Mouse (Mus musculus) testis, postnatal 10 days (tissue): ENCODE measurements around the gene Lama2.

ENCODE experiments used
- DNase-seq: peaks from one replicate; pipeline ENCODE4 v3.0.0; 2021; ENCODE audit warnings: low spot score

Lama2 gene

GRCm38 (mm10) chr10:27619658-27620057, at the start of gene Lama2:
Gene Lama2 (minus strand): TSS chr10:27619758.
- no peak for DNase-seq

DNA sequence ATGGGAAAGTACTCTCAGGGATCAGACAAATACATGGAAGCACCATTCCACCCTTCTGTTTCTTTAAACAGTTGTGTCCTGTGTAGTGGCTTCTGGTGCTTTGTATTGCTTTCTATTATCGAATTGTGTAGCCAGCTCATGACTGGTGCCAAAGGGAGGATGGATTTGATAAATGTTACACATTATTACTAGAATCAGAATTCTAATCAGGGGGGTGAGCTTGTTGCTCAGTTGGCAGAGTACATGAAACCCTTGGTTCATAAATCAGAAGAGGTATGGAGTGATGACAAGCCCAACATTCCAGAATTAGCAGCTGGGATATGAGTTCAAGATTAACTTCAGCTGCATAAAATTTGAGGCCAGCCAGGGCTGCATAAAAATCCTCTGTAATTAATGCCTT, 44.8 kb upstream of the Lama2 start:
- no peak for DNase-seq

DNA sequence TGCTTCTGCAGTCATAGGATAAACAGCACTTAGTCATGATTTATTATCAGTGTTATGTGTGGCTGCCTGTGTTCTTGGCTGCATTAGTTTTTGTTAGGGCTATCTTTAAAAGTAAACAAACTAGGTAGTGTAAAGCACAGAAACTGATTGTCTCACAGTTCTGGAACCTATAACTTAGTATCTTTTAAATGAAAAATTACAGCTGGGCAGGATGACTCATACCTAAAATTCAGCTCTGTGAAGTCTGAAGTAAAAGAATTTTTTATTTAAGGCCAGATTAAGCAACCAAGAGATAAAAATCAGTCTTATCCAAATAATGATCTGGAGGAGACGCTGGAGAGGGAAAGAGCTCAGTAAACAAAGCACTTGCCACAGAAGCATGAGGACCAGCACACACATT, 43.8 kb upstream of the Lama2 start:
- no peak for DNase-seq

- no peak for DNase-seq
Observed at GRCm38 (mm10) chr10:27654164-27654563, 34.6 kb upstream of the Lama2 start.

DNA sequence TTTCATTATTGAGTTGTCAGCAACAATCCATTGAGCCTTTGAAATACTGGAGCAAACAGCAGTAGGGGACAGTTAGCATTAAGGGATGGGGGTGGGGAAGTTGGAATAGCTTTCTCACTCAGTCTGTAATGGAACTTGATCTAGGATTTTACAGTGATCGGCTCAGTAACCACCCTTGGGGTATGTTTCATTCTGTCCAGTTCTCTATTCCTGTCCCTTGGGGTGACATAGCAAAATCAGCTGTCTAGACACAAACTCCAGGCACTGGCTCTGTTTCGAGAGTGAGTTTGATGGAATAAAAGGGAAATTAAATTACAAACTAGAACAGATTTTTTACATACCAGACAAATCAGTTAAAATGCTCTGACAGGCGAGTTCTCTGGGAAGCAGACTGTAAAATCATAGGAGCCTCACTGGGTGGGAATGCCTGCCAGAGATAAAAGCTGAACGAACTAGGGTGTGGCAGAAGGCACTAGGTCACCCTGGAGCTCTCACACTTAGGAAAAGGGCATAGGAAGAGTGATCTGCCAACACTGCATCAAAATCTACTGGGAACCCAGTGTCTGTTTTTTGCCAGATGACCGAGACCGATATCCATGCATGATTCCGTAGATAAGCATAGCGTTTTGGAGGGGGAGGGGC, 33.3 kb upstream of the Lama2 start:
- no peak for DNase-seq

DNA sequence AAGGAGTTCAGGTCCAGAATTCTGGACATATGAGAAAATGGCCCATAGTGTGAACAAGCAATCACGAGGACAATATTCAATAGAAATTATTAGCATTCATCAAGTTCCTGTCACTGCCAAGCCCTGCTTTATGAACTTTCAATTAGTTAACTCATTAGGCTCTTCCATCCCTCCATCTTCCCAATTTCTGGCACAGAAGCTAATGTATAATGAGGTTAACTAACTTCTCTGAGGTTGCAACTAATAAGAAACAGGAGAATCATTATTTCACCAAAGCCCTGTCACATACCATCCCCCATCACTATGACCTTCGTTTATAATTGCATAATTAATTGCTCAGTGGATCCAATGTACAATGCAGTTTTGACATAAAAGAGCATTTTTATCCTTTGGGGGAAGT, 16.2 kb upstream of the Lama2 start:
- DNase-seq: no peak

- DNase-seq: no peak
Observed at GRCm38 (mm10) chr10:27631002-27631401, 11.4 kb upstream of the Lama2 start.

GRCm38 (mm10) chr10:27621697-27622449, 2.3 kb upstream of the Lama2 start:
- DNase-seq: no peak

- DNase-seq: no peak
Observed at GRCm38 (mm10) chr10:27617522-27618020, 2.0 kb downstream of the Lama2 start.

GRCm38 (mm10) chr10:27616641-27617415, 2.7 kb downstream of the Lama2 start:
- peak; percentile 59 for DNase-seq

DNA sequence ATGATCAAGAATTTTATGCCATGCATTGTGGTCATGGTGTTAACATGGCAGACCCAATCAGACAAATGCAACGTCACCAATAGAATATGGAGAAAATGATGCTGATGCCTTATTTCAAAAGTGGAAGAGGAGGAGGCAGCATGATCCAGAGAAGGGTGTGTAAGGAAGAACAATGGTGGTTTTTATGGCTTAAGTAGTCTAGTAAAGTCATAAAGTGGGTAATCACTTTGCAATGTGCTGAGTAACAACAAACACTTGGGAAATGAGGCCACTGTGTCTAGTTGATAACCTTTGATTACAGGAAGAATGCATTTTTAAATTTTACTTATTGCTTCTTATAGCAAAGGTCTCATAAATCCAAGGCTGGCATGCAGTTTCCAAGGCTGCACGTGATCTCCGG, 23.9 kb downstream of the Lama2 start:
- no peak for DNase-seq

- no peak for DNase-seq
Observed at GRCm38 (mm10) chr10:27533217-27533616, 86.3 kb downstream of the Lama2 start.

DNA sequence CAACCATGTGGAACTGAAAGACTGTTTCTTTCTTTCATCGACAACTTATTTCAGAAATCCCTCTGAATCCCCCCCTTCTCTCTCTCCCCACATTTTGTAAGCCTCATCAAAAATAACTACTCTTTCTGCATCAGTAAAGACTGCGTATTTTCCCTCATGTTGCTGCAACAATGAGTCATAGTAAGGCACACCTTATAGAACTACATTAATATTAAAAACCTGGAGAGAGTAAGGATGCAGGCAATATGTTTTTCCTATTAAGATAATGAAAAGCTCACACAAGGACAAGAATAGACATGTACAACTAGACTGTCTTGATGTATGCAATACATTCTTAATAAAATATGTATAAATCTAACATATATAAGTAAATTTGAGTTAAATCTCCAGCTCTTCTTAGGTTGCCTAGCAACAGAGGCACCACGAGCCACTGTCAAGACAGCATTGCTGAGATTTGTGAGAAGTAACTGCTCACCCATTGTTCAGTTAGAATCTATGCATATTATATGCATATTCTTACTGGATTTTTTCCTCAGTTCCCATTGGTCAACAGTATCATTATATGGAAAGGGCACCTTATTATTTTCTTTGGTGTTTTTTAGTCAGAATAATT, 110.6 kb downstream of the Lama2 start:
- DNase-seq: no peak

GRCm38 (mm10) chr10:27500863-27501262, 118.7 kb downstream of the Lama2 start:
- DNase-seq: no peak

GRCm38 (mm10) chr10:27488452-27488851, 131.1 kb downstream of the Lama2 start:
- DNase-seq: no peak

GRCm38 (mm10) chr10:27484041-27484440, 135.5 kb downstream of the Lama2 start:
- no peak for DNase-seq

GRCm38 (mm10) chr10:27475540-27475939, 144.0 kb downstream of the Lama2 start:
- no peak for DNase-seq

DNA sequence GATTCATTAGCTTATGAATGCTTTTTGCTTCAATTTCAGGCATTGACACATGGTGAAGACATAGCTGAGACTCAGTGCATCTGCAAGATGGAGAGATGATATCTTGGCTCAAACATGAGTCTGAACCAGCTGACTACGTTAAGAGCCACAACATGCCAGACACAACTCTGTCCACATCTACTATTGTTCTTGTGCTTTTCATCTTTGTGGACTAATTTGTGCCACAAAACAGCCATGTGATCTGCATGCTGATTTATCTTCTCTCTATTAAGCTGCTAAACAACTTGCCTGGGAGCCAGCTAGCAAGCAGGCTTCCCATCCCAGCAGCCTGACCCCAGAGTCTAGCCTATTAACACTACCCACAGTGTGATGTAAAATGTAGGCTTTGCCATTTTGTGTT, 151.3 kb downstream of the Lama2 start:
- DNase-seq: no peak

DNA sequence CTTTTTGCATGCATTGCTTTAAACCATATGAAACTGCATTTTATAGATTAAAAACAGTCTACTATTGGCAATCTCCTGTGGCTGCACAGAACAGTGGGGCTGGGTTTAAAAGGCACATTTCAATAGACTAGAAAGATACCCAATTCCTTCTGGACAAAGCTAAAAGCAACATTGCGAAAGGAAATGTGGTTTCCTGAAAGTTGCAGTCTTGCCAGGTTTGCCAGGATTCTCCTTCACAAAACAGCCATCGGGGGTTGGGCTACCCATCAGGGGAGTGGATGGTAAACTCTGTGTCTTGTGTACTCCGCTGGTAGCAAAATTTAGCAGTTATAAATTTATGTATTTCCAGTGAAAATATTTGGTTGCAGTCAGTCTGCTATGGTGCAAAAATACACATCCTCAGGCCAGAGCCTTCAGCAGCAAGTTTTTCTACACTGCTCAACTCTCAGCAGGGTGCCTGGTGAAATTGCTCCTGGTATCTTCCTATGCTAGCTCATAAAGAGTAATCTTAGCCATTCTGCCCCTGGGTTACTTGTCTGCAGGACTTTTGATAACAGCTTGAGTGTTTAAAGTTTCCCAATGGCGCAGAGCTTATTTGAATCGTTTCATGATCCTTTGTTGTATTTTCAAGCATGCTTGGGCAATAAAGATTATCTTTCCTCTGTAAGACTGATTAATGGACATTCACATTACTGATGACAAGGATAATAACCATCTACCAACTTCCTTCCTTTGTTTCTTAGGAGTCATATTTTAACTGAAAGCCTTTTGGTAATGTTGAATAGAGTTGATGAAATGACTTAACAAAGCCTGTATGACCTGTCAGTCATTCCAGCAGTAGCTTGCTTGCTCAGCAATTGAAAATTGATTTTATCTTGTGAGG, 205.7 kb downstream of the Lama2 start:
- no peak for DNase-seq

GRCm38 (mm10) chr10:27390753-27391152, 228.8 kb downstream of the Lama2 start:
- DNase-seq: no peak

DNA sequence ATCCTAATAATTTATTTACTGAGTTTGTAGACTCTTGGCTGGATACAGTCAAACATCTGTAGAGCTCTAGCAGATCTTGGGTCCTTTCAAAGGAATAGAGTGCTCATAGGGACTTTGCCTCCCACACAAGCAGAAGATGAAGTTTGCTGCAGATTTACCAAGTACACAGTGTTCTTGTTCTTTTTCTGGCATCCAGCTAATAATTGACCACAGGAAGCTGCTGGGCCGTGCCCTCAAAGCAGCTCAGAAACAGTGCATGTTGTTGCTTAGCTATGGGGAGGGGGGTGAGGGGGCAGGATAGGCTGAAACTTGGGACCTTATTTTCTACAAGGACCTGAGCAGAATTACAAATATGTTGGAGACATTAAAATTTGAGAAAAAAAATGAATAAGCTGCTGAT, 232.0 kb downstream of the Lama2 start:
- no peak for DNase-seq
